Mouse (Mus musculus): Measurements from ENCODE around the gene Slc45a3.

DNA sequence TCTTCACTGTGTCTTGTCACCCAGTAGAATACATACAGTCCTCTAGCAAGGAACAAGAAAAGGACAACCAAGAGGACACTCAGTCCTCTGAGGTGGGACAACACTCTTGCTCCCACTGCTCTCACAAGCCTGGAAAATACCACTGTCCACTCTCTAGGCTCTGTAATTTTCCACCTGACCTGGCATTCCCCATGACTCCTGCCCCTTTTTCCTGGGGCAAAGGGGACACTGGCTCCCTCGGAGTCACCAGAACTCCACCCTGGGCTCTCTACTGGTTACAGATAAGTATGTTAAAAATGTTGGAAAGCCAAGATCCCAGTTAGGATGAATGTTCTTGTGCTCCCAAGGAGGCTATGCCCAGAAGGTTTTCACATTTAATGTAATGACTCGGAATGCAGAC is 1.8 kb upstream of the Slc45a3 start:
- TF ChIP-seq CTCF (IDR thresholded peaks at IDR 0.05; ENCODE audit: low read depth) (no peak), EP300 (IDR thresholded peaks at IDR 0.05; ENCODE audit: low read depth) (no peak)
